Mouse (Mus musculus): Measurements from ENCODE around the gene Zfp511. TPM values are rescaled to one million over a fixed set of nuclear protein-coding genes. Genes with fewer than 3 reads are reported as not detected.
A peak's percentile ranks its signal among the peaks of the same experiment; 100 is the strongest.

Zfp511 gene
- polyA plus RNA-seq, 1 experiment from 2014 or later, result 56.2 TPM

GRCm38 (mm10) chr7:140054124-140054523, 17.9 kb downstream of the Zfp511 start:
- Histone ChIP-seq H3K27ac (no peak overlapping the region), H3K27me3 (peaks cover 90% of the 10 kb centered on the region), H3K4me2 (no peak overlapping the region), H3K9me3 (no peaks in the 10 kb centered on the region), H3K4me3 (replicated peaks) (no peak overlapping the region), H3K9ac (no peak overlapping the region), H3K4me1 (peaks cover 37% of the 10 kb centered on the region), H3K36me3 (replicated peaks) (no peaks in the 10 kb centered on the region)
- no peak for ATAC-seq (ENCODE audit: low FRiP score)
- 87% methylated on average over 4 of the region's 4 CpGs for WGBS

- Histone ChIP-seq H3K9me3 (no peaks in the 10 kb centered on the region), H3K27ac (peak overlapping the region; percentile 95), H3K9ac (peak overlapping the region; percentile 74), H3K27me3 (peaks cover 86% of the 10 kb centered on the region), H3K4me2 (peak overlapping the region; percentile 77), H3K4me1 (peaks cover 65% of the 10 kb centered on the region), H3K4me3 (replicated peaks) (peak overlapping the region; percentile 46), H3K36me3 (replicated peaks) (no peaks in the 10 kb centered on the region)
- 2% methylated on average over 53 of the region's 53 CpGs for WGBS
- ATAC-seq (ENCODE audit: low FRiP score), result peak; percentile 80
These were observed 21.5 kb downstream of the Zfp511 start for GRCm38 (mm10) chr7:140057413-140058407.

- peak overlapping the region; percentile 95 for H3K27ac ChIP-seq
- peak overlapping the region; percentile 77 for H3K4me2 ChIP-seq
- ATAC-seq (ENCODE audit: low FRiP score), result no peak
- no peaks in the 10 kb centered on the region for H3K36me3 ChIP-seq (replicated peaks)
- no peaks in the 10 kb centered on the region for H3K9me3 ChIP-seq
- WGBS, result 3% methylated on average over 7 of the region's 7 CpGs
- peak overlapping the region; percentile 74 for H3K9ac ChIP-seq
- H3K4me3 ChIP-seq (replicated peaks), result peak overlapping the region; percentile 46
- peaks cover 85% of the 10 kb centered on the region for H3K27me3 ChIP-seq
- peaks cover 65% of the 10 kb centered on the region for H3K4me1 ChIP-seq
These were observed 22.3 kb downstream of the Zfp511 start for GRCm38 (mm10) chr7:140058528-140058927.

- peaks cover 86% of the 10 kb centered on the region for H3K27me3 ChIP-seq
- H3K27ac ChIP-seq, result 0 out of 2 replicates have a peak overlapping the region, but pooled peaks have one; percentile 31
- no peak for ATAC-seq (ENCODE audit: low FRiP score)
- peak overlapping the region; percentile 65; the same call in 1 of the 2 replicates for H3K4me2 ChIP-seq
- 7% methylated on average over 4 of the region's 4 CpGs for WGBS
- no peaks in the 10 kb centered on the region for H3K9me3 ChIP-seq
- no peaks in the 10 kb centered on the region for H3K36me3 ChIP-seq (replicated peaks)
- H3K9ac ChIP-seq, result no peak overlapping the region
- H3K4me1 ChIP-seq, result peaks cover 65% of the 10 kb centered on the region
- no peak overlapping the region for H3K4me3 ChIP-seq (replicated peaks)
These were observed 23.4 kb downstream of the Zfp511 start for GRCm38 (mm10) chr7:140059601-140060000.

GRCm38 (mm10) chr7:140060936-140061831, 25.0 kb downstream of the Zfp511 start:
- Histone ChIP-seq H3K27me3 (peaks cover 86% of the 10 kb centered on the region), H3K4me3 (replicated peaks) (peak overlapping the region; percentile 34), H3K4me2 (peak overlapping the region; percentile 65), H3K9me3 (no peaks in the 10 kb centered on the region), H3K36me3 (replicated peaks) (no peaks in the 10 kb centered on the region), H3K9ac (peak overlapping the region; percentile 54), H3K27ac (peak overlapping the region; percentile 85), H3K4me1 (peaks cover 63% of the 10 kb centered on the region)
- WGBS, result under 1% methylated on average over 46 of the region's 47 CpGs
- ATAC-seq (ENCODE audit: low FRiP score), result peak; percentile 66

- Histone ChIP-seq H3K4me3 (replicated peaks) (peak overlapping the region; percentile 34), H3K4me1 (peaks cover 58% of the 10 kb centered on the region), H3K36me3 (replicated peaks) (no peaks in the 10 kb centered on the region), H3K27ac (peak overlapping the region; percentile 85), H3K27me3 (peaks cover 86% of the 10 kb centered on the region), H3K9me3 (no peaks in the 10 kb centered on the region), H3K9ac (peak overlapping the region; percentile 54; the same call in 1 of the 2 replicates), H3K4me2 (peak overlapping the region; percentile 65)
- ATAC-seq (ENCODE audit: low FRiP score), result peak; percentile 3
- WGBS, result 3% methylated on average over 6 of the region's 6 CpGs
These were observed 25.6 kb downstream of the Zfp511 start for GRCm38 (mm10) chr7:140061832-140062130.

- peak; percentile 13; the same call in 1 of the 2 replicates for ATAC-seq (ENCODE audit: low FRiP score)
- Histone ChIP-seq H3K4me2 (peak overlapping the region; percentile 65; the same call in 1 of the 2 replicates), H3K27ac (peak overlapping the region; percentile 85; the same call in 1 of the 2 replicates), H3K4me1 (peaks cover 53% of the 10 kb centered on the region), H3K4me3 (replicated peaks) (no peak overlapping the region), H3K36me3 (replicated peaks) (no peaks in the 10 kb centered on the region), H3K9ac (no peak overlapping the region), H3K9me3 (no peaks in the 10 kb centered on the region), H3K27me3 (peaks cover 85% of the 10 kb centered on the region)
- WGBS, result 8% methylated on average over 11 of the region's 11 CpGs
These were observed 26.1 kb downstream of the Zfp511 start for GRCm38 (mm10) chr7:140062307-140062706.

GRCm38 (mm10) chr7:140063092-140063491, 26.9 kb downstream of the Zfp511 start:
- H3K36me3 ChIP-seq (replicated peaks), result no peaks in the 10 kb centered on the region
- H3K4me3 ChIP-seq (replicated peaks), result no peak overlapping the region
- WGBS, result 17% methylated on average over 7 of the region's 7 CpGs
- H3K27me3 ChIP-seq, result peaks cover 89% of the 10 kb centered on the region
- peaks cover 46% of the 10 kb centered on the region for H3K4me1 ChIP-seq
- no peak overlapping the region for H3K27ac ChIP-seq
- H3K4me2 ChIP-seq, result no peak overlapping the region
- H3K9me3 ChIP-seq, result no peaks in the 10 kb centered on the region
- no peak for ATAC-seq (ENCODE audit: low FRiP score)
- no peak overlapping the region for H3K9ac ChIP-seq

- H3K27ac ChIP-seq, result no peak overlapping the region
- H3K9ac ChIP-seq, result no peak overlapping the region
- H3K36me3 ChIP-seq (replicated peaks), result no peaks in the 10 kb centered on the region
- peaks cover 9% of the 10 kb centered on the region for H3K4me1 ChIP-seq
- H3K27me3 ChIP-seq, result peaks cover 89% of the 10 kb centered on the region
- no peak overlapping the region for H3K4me3 ChIP-seq (replicated peaks)
- no peak overlapping the region for H3K4me2 ChIP-seq
- 68% methylated on average over 6 of the region's 6 CpGs for WGBS
- no peaks in the 10 kb centered on the region for H3K9me3 ChIP-seq
- no peak for ATAC-seq (ENCODE audit: low FRiP score)
These were observed 31.2 kb downstream of the Zfp511 start for GRCm38 (mm10) chr7:140067397-140067796.

- H3K9me3 ChIP-seq, result no peaks in the 10 kb centered on the region
- peaks cover 6% of the 10 kb centered on the region; the same call in 1 of the 2 replicates for H3K4me1 ChIP-seq
- H3K27ac ChIP-seq, result no peak overlapping the region
- no peaks in the 10 kb centered on the region for H3K36me3 ChIP-seq (replicated peaks)
- H3K4me3 ChIP-seq (replicated peaks), result peak overlapping the region; percentile 24
- H3K27me3 ChIP-seq, result peaks cover 79% of the 10 kb centered on the region
- peak overlapping the region; percentile 29; the same call in 1 of the 2 replicates for H3K9ac ChIP-seq
- no peak for ATAC-seq (ENCODE audit: low FRiP score)
- 25% methylated on average over 39 of the region's 39 CpGs for WGBS
- peak overlapping the region; percentile 38 for H3K4me2 ChIP-seq
These were observed 34.0 kb downstream of the Zfp511 start for GRCm38 (mm10) chr7:140070042-140070711.

GRCm38 (mm10) chr7:140077698-140078097, 41.5 kb downstream of the Zfp511 start:
- Histone ChIP-seq H3K36me3 (replicated peaks) (no peaks in the 10 kb centered on the region), H3K4me2 (no peak overlapping the region), H3K9ac (no peak overlapping the region), H3K27ac (no peak overlapping the region), H3K27me3 (peaks cover 57% of the 10 kb centered on the region), H3K9me3 (no peaks in the 10 kb centered on the region), H3K4me3 (replicated peaks) (no peak overlapping the region), H3K4me1 (peaks cover 33% of the 10 kb centered on the region)
- no peak for ATAC-seq (ENCODE audit: low FRiP score)
- 84% methylated on average over 6 of the region's 6 CpGs for WGBS

Measured in forebrain, embryonic 12.5 days (tissue).